Mouse (Mus musculus) heart, embryonic 14.5 days (tissue): Measurements from ENCODE around the gene Hpd. TPM values are rescaled to one million over a fixed set of nuclear protein-coding genes. Genes with fewer than 3 reads are reported as not detected.

Experiments used
- ATAC-seq: fragments of 200-750 bp; cut with Nextera tagmentation; 2 replicates; pipeline ENCODE4 v1.8.0; 2017; ENCODE audit warnings: low read depth, moderate TSS enrichment; ENCODE audit not compliant: insufficient number of reproducible peaks, insufficient read depth, low FRiP score
- H3K27ac ChIP-seq, 2 experiments: fragments of 200-500 bp in 1 of 2; fragments of 300-500 bp in 1 of 2; sonication (generic) in 1 of 2; replicated peaks in 1 of 2; 2 replicates each; pipeline ENCODE4 v1.5.1; 2012 to 2014; ENCODE audit warnings: low read depth in 2 of 2, low read length in 2 of 2, control low read depth in 1 of 2, mild to moderate bottlenecking in 1 of 2, mixed read lengths in 1 of 2; ENCODE audit not compliant: control insufficient read depth in 1 of 2, insufficient read depth in 1 of 2
- H3K27me3 ChIP-seq: fragments of 300-500 bp; sonication (generic); 2 replicates; pipeline ENCODE4 v1.6.1; 2014; ENCODE audit warnings: mild to moderate bottlenecking, low read length, control low read depth; ENCODE audit not compliant: control insufficient read depth, insufficient read depth
- H3K36me3 ChIP-seq: fragments of 300-500 bp; sonication (generic); 2 replicates; pipeline ENCODE4 v1.6.1; 2014; ENCODE audit warnings: mild to moderate bottlenecking, control low read depth, low read length, mixed read lengths; ENCODE audit not compliant: control insufficient read depth, insufficient read depth
- H3K4me1 ChIP-seq, 2 experiments: fragments of 200-500 bp in 1 of 2; fragments of 300-500 bp in 1 of 2; sonication (generic) in 1 of 2; 2 replicates each; pipeline ENCODE4 v1.6.1; 2012 to 2014; ENCODE audit warnings: low read length in 2 of 2, control low read depth in 1 of 2, mixed read lengths in 1 of 2; ENCODE audit not compliant: control insufficient read depth in 2 of 2, insufficient read depth in 2 of 2
- H3K4me2 ChIP-seq: fragments of 300-500 bp; sonication (generic); 2 replicates; pipeline ENCODE4 v1.6.1; 2014; ENCODE audit warnings: mild to moderate bottlenecking, low read length
- H3K4me3 ChIP-seq, 2 experiments: fragments of 200-500 bp in 1 of 2; fragments of 300-500 bp in 1 of 2; sonication (generic) in 1 of 2; 2 replicates each; pipeline ENCODE4 v1.5.1; 2012 to 2014; ENCODE audit warnings: low read length in 2 of 2, mild to moderate bottlenecking in 2 of 2, control low read depth in 1 of 2, low read depth in 1 of 2, moderate library complexity in 1 of 2; ENCODE audit not compliant: control insufficient read depth in 1 of 2, insufficient read depth in 1 of 2
- H3K9ac ChIP-seq: fragments of 300-500 bp; sonication (generic); 2 replicates; pipeline ENCODE4 v1.6.1; 2014; ENCODE audit warnings: mild to moderate bottlenecking, low read length
- H3K9me3 ChIP-seq: fragments of 300-500 bp; sonication (generic); 2 replicates; pipeline ENCODE4 v1.6.1; 2016; ENCODE audit warnings: low read length, control low read depth; ENCODE audit not compliant: control insufficient read depth
- WGBS: fragments of 180-500 bp; shearing (Covaris S2); extraction: QIAGEN DNeasy Blood & Tissue Kit; methylation state at CpG from one replicate; pipeline ENCODE4 v1.1.7; 2014; 5-methylcytosine and 5-hydroxymethylcytosine counted together
- polyA plus RNA-seq: library from polyadenylated mRNA; unstranded; fragments of >200 nt; fragmentation: Nextera tagmentation; extraction: Ambion mirVana; gene quantifications from 2 replicates; pipeline ENCODE4 v1.2.1, GENCODE M21; 2014

Hpd gene
- polyA plus RNA-seq, 1 experiment from 2014 or later, result not detected

DNA sequence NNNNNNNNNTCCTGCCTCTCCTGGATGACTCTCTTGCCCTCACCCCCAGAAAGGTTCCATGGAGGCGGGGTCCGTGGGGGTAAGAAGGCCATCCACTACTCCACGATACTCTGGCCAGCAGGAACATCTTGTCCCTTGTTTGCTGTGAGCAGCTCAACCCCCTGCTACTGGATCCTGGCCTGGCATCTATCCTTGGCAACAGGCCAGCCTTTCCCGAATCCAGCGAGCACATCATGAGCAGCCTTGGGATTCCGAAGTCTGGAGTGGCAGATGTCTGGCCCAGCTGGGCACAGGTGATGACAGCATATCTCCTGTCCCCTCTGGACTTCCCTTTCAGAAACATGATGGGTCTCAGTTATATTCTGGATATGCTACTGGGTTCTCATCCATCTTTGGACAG is 3.4 kb upstream of the Hpd start:
- peaks cover 5 to 7% of the 10 kb centered on the region in 2 experiments; a peak in 3 of 4 replicates for H3K4me1 ChIP-seq
- no peaks in the 10 kb centered on the region for H3K9me3 ChIP-seq
- H3K4me2 ChIP-seq, result no peak overlapping the region
- no peak overlapping the region for H3K9ac ChIP-seq
- no peaks in the 10 kb centered on the region for H3K36me3 ChIP-seq
- H3K27me3 ChIP-seq, result no peaks in the 10 kb centered on the region
- H3K4me3 ChIP-seq, result no peak overlapping the region
- no peak overlapping the region for H3K27ac ChIP-seq
- WGBS, result 39% methylated on average over 6 of the region's 6 CpGs
- ATAC-seq, result no peak

- Histone ChIP-seq H3K9ac (no peak overlapping the region), H3K4me1 (peaks cover 5 to 7% of the 10 kb centered on the region in 2 experiments; a peak in 3 of 4 replicates), H3K4me2 (no peak overlapping the region), H3K9me3 (no peaks in the 10 kb centered on the region), H3K27me3 (no peaks in the 10 kb centered on the region), H3K36me3 (no peaks in the 10 kb centered on the region), H3K4me3 (no peak overlapping the region), H3K27ac (no peak overlapping the region)
- ATAC-seq, result no peak; the same call in 1 of the 2 replicates
- WGBS, result 70% methylated on average over 6 of the region's 6 CpGs
These were observed 991 bp downstream of the Hpd start for GRCm38 (mm10) chr5:123181536-123181935.

DNA sequence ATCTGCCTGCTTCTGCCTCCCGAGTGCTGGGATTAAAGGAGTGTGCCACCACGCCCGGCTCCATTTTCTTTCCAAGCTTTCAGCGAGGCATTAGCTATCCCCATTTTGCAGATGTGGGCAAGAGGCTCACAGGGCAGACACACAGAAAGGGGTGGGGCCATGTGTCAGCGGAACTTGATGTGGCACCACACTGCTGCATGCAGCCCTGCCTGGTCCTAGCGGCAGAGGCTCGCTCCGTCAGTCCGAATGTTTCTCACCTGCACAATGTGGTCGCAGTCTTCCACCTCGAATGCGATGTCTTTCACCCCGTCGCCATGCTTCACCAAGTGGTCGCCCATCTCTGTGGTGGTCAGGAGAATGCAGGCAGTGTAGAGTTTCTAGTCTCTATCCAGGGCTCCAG is 2.1 kb downstream of the Hpd start:
- Histone ChIP-seq H3K36me3 (no peaks in the 10 kb centered on the region), H3K9me3 (no peaks in the 10 kb centered on the region), H3K27me3 (no peaks in the 10 kb centered on the region), H3K27ac (no peak overlapping the region), H3K9ac (no peak overlapping the region), H3K4me2 (no peak overlapping the region), H3K4me1 (no peaks in the 10 kb centered on the region), H3K4me3 (no peak overlapping the region)
- ATAC-seq, result no peak
- WGBS, result 83% methylated on average over 15 of the region's 15 CpGs

DNA sequence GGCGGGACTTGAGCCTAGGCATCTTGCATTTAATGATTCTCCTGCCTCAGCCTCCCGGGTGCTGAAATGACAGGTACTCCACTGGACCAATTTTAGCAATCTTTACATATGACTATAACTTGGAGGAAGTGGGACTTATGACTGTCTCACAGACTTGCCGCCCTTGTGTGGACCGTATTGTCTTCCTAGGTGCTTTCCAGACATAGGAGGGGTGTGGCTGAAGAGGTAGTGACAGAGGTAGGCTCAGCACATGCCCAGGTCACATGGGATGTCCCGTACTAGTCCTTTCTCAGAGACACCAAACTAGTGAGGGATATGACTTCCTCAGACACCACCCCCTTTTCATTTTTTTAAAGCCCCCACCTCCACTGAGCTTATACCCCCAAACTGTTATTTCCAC is 3.7 kb downstream of the Hpd start:
- Histone ChIP-seq H3K9me3 (no peaks in the 10 kb centered on the region), H3K4me2 (no peak overlapping the region), H3K4me1 (no peaks in the 10 kb centered on the region), H3K4me3 (no peak overlapping the region), H3K27me3 (no peaks in the 10 kb centered on the region), H3K27ac (no peak overlapping the region), H3K36me3 (no peaks in the 10 kb centered on the region), H3K9ac (no peak overlapping the region)
- no peak for ATAC-seq
- 86% methylated on average over 5 of the region's 5 CpGs for WGBS

DNA sequence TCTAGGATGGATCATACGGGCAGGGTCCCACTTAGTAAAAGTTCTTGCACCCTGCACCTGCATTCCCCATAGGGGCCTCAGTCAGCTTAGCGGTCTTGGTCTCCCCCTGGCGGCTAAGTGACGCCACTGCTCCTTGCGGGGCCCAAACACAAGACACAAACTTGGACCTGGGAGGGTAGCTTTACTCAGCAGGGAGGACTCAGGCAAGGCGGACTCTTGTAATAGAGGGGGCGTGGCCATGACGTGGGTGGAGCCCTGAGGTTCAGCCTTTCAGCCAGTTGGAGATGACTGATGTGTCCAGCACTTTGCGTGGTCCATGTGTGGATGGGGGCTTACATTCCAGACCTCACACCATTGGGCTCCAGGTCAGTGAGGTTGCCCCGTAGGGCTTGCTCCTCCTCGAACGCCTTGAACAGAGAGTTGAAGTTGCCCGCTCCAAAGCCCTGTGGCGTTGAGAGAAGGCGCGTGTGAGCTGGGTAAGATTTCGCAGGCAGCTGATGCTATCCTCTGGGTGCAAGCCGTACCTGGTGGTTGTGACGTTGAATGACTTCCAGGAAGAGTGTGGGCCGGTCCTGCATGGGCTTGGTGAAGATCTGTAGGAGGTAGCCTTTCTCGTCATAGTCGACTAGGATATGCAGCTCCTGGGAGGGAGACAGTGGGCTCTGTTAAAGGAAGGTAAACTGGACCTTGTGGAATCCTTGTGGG is 10.7 kb downstream of the Hpd start:
- Histone ChIP-seq H3K9ac (peak overlapping the region; percentile 36; the same call in 1 of the 2 replicates), H3K4me2 (peak overlapping the region; percentile 51), H3K27ac (no peak overlapping the region), H3K36me3 (peaks cover 12% of the 10 kb centered on the region), H3K27me3 (no peaks in the 10 kb centered on the region), H3K4me1 (peaks cover 2 to 3% of the 10 kb centered on the region in 2 experiments; a peak in 2 of 4 replicates), H3K4me3 (peak overlapping the region; percentile 9 to 10; a peak in 2 of 4 replicates), H3K9me3 (no peaks in the 10 kb centered on the region)
- 15% methylated on average over 22 of the region's 22 CpGs for WGBS
- ATAC-seq, result peak; percentile 54; the same call in 1 of the 2 replicates

- Histone ChIP-seq H3K27me3 (no peaks in the 10 kb centered on the region), H3K36me3 (peaks cover 26% of the 10 kb centered on the region), H3K4me1 (peaks cover 2 to 3% of the 10 kb centered on the region in 2 experiments; a peak in 2 of 4 replicates), H3K9ac (no peak overlapping the region), H3K9me3 (no peaks in the 10 kb centered on the region), H3K4me2 (no peak overlapping the region), H3K4me3 (no peak overlapping the region), H3K27ac (no peak overlapping the region)
- no peak for ATAC-seq
- WGBS, result 78% methylated on average over 9 of the region's 9 CpGs
These were observed 12.2 kb downstream of the Hpd start for GRCm38 (mm10) chr5:123170365-123170764.

- Histone ChIP-seq H3K27me3 (no peaks in the 10 kb centered on the region), H3K4me1 (peaks cover 2 to 3% of the 10 kb centered on the region in 2 experiments; a peak in 2 of 4 replicates), H3K4me2 (no peak within 1 kb of the TSS), H3K9ac (no peak within 1 kb of the TSS), H3K4me3 (no peak within 1 kb of the TSS), H3K36me3 (peaks cover 34% of the 10 kb centered on the region), H3K9me3 (no peaks in the 10 kb centered on the region), H3K27ac (no peak within 1 kb of the TSS)
- no peak for ATAC-seq
- 76% methylated on average over 5 of the region's 5 CpGs for WGBS
These were observed 13.2 kb downstream of the Hpd start, which contains the start of gene Psmd9 for GRCm38 (mm10) chr5:123169284-123169683. Gene Psmd9 (plus strand): TSS chr5:123169413.
